In the genomic region with DNA sequence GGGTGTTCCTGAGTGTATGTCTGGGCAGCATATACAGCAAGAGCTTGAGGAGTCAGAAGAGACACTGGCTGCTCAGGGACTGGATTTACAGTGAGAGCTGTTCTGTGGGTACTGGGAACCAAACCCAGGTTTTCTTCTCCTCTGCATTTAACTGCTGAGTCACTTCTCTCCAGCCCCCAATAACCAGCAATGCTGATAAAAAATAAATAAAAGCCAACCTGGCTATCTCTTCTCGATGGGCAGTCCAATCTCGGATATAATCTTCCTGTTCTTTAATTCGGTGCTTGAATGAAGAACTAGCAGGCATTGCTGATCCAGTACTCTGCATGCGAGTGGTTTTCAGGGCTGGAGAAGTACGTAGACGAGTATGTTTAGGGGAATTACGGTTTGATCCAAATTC, we compare ENCODE assay signal across 26 mouse cellular contexts.
"Had no signal": no experiment of that assay in that cellular context is flagged by ENCODE, and none has a peak within 500 bp of the region (broad histone marks: within the 10 kb centered on the region; RNA-seq: fewer than 3 reads in every experiment).

No protein-coding gene starts in this region.

- H3K27ac ChIP-seq: embryonic facial prominence, embryonic 10.5 days; embryonic facial prominence, embryonic 12.5 days; embryonic facial prominence, embryonic 13.5 days; embryonic facial prominence, embryonic 15.5 days; forebrain, embryonic 10.5 days; forebrain, embryonic 12.5 days; forebrain, embryonic 13.5 days; forebrain, embryonic 15.5 days; gastrocnemius, adult 2 months; heart, adult 2 months; heart, embryonic 10.5 days had no signal

- H3K9ac ChIP-seq: embryonic facial prominence, embryonic 12.5 days; embryonic facial prominence, embryonic 13.5 days; embryonic facial prominence, embryonic 15.5 days; forebrain, embryonic 12.5 days; forebrain, embryonic 13.5 days; forebrain, embryonic 15.5 days; forebrain, postnatal 0 days had no signal

- DNase-seq: cerebellum, adult 9-11 months; cerebellum, postnatal 10 days; cerebellum, postnatal 14 days; cerebellum, postnatal 25 days; cerebellum, postnatal 36 days; embryo, embryonic 11 days; forebrain, postnatal 0 days; gastrocnemius, adult 2 months; gastrocnemius, postnatal 10 days; gastrocnemius, postnatal 14 days; gastrocnemius, postnatal 25 days; gastrocnemius, postnatal 36 days; heart, adult 18-20 months; heart, adult 2 months had no signal

- H3K4me3 ChIP-seq: embryonic facial prominence, embryonic 10.5 days; embryonic facial prominence, embryonic 12.5 days; embryonic facial prominence, embryonic 13.5 days; embryonic facial prominence, embryonic 15.5 days; erythroblast, embryonic 14.5 days; forebrain, embryonic 10.5 days; forebrain, embryonic 12.5 days; forebrain, embryonic 13.5 days; forebrain, embryonic 15.5 days; gastrocnemius, adult 2 months; heart, adult 2 months; heart, embryonic 10.5 days had no signal

- H3K27me3 ChIP-seq: embryonic facial prominence, embryonic 12.5 days; embryonic facial prominence, embryonic 13.5 days; embryonic facial prominence, embryonic 15.5 days; forebrain, embryonic 12.5 days; forebrain, embryonic 13.5 days; forebrain, embryonic 15.5 days had no signal

- ATAC-seq: forebrain, embryonic 13.5 days; forebrain, embryonic 14.5 days; forebrain, embryonic 15.5 days; forebrain, embryonic 16.5 days; forebrain, postnatal 0 days had no signal

- H3K9me3 ChIP-seq: embryonic facial prominence, embryonic 10.5 days; embryonic facial prominence, embryonic 12.5 days; embryonic facial prominence, embryonic 13.5 days; embryonic facial prominence, embryonic 15.5 days; forebrain, embryonic 10.5 days; forebrain, embryonic 12.5 days; forebrain, embryonic 13.5 days; forebrain, embryonic 15.5 days; heart, embryonic 10.5 days had no signal

- H3K4me1 ChIP-seq: embryonic facial prominence, embryonic 10.5 days; embryonic facial prominence, embryonic 12.5 days; embryonic facial prominence, embryonic 13.5 days; embryonic facial prominence, embryonic 15.5 days; forebrain, embryonic 10.5 days had no signal
